Mouse (Mus musculus) heart, adult 2 months (tissue): ENCODE results near the gene Asb8.

Source experiments
- CTCF ChIP-seq: fragments of 200-600 bp; IDR thresholded peaks from 2 replicates; pipeline ENCODE4 v1.8.1; 2022; ENCODE audit warnings: antibody characterized with exemption, mild to moderate bottlenecking, moderate library complexity
- EP300 ChIP-seq: fragments of 200-500 bp; IDR thresholded peaks from 2 replicates; pipeline ENCODE4 v1.6.1; 2011; ENCODE audit warnings: low read depth, low read length, control low read depth; ENCODE audit not compliant: insufficient read depth

GRCm38 (mm10) chr15:98153625-98154024 lies 11.8 kb downstream of the Asb8 start:
- TF ChIP-seq EP300 (no peak), CTCF (peak; percentile 77)
